Mouse (Mus musculus) heart, postnatal 10 days (tissue): Measurements from ENCODE around the gene Ikzf4. TPM values are rescaled to one million over a fixed set of nuclear protein-coding genes. Genes with fewer than 3 reads are reported as not detected.
A peak's percentile ranks its signal among the peaks of the same experiment; 100 is the strongest.
"Not testable (repeated sequence)": the region's sequence is repeated elsewhere in the genome, so short reads cannot be mapped to it uniquely, and the experiment has no call there.

Source experiments
- DNase-seq, 2 experiments: peaks; one replicate each; pipeline ENCODE4 v3.0.0; 2021
- intact Hi-C: fragments of 180-260 bp; cut with DNase I; formaldehyde crosslinking; loops from one replicate; pipeline ENCODE4 v1.15.1; 2025
- total RNA-seq, 2 experiments: library from RNA; stranded (reverse); gene quantifications; 2 replicates each; pipeline ENCODE4 v1.2.3; 2021

The Ikzf4 gene
- total RNA-seq, 2 experiments from 2014 or later: 1.8 to 2.0 TPM

GRCm38 (mm10) chr10:128614934-128615333 is 30.9 kb downstream of the Ikzf4 start:
- DNase-seq: no peak
- intact Hi-C loops: loop anchor here (5.0 kb wide), 2 partner anchors 48 to 57 kb away; partner anchors contain the start of genes Pa2g4 and Suox

GRCm38 (mm10) chr10:128613820-128614219 is 32.0 kb downstream of the Ikzf4 start:
- DNase-seq: not testable (repeated sequence)
- intact Hi-C loops: loop anchor here (5.0 kb wide), 2 partner anchors 47 to 58 kb away; partner anchors contain the start of genes Pa2g4 and Suox

- no peak for DNase-seq
- intact Hi-C loops: loop anchor here (5.0 kb wide), 2 partner anchors 46 to 59 kb away; partner anchors contain the start of genes Pa2g4 and Suox
Observed at GRCm38 (mm10) chr10:128613154-128613440, 32.7 kb downstream of the Ikzf4 start.

- intact Hi-C loops: loop anchor here (5.0 kb wide), 2 partner anchors 45 to 60 kb away; partner anchors contain the start of genes Pa2g4 and Suox
- DNase-seq: peak; percentile 81 to 90
Observed at GRCm38 (mm10) chr10:128612433-128613153, 33.2 kb downstream of the Ikzf4 start.

GRCm38 (mm10) chr10:128606483-128606882 is 39.3 kb downstream of the Ikzf4 start:
- intact Hi-C loops: no loop called here
- DNase-seq: no peak

GRCm38 (mm10) chr10:128602470-128603128 is 43.2 kb downstream of the Ikzf4 start:
- intact Hi-C loops: no loop called here
- no peak for DNase-seq

GRCm38 (mm10) chr10:128601499-128601898 is 44.3 kb downstream of the Ikzf4 start:
- DNase-seq: no peak
- intact Hi-C loops: no loop called here

- intact Hi-C loops: no loop called here
- no peak for DNase-seq
Observed at GRCm38 (mm10) chr10:128598476-128598875, 47.3 kb downstream of the Ikzf4 start.

- DNase-seq: no peak
- intact Hi-C loops: loop anchor here (5.0 kb wide), 1 partner anchor 35 kb away; no protein-coding TSS in a partner anchor
Observed at GRCm38 (mm10) chr10:128592797-128593196, 53.0 kb downstream of the Ikzf4 start.

GRCm38 (mm10) chr10:128591436-128591835 is 54.4 kb downstream of the Ikzf4 start:
- intact Hi-C loops: loop anchor here (5.0 kb wide), 1 partner anchor 34 kb away; no protein-coding TSS in a partner anchor
- DNase-seq: no peak

GRCm38 (mm10) chr10:128590193-128590690 is 55.5 kb downstream of the Ikzf4 start:
- DNase-seq: peak; percentile 52 to 67
- intact Hi-C loops: loop anchor here (5.0 kb wide), 1 partner anchor 33 kb away; no protein-coding TSS in a partner anchor

- peak; percentile 38 to 47 for DNase-seq
- intact Hi-C loops: loop anchor here (5.0 kb wide), 1 partner anchor 32 kb away; no protein-coding TSS in a partner anchor
Observed at GRCm38 (mm10) chr10:128589464-128590192, 56.2 kb downstream of the Ikzf4 start, which contains the start of gene Erbb3. Gene Erbb3 (minus strand): TSS chr10:128589652.

- DNase-seq: no peak
- intact Hi-C loops: no loop called here
Observed at GRCm38 (mm10) chr10:128588775-128589463, 56.9 kb downstream of the Ikzf4 start.

- intact Hi-C loops: no loop called here
- DNase-seq: no peak
Observed at GRCm38 (mm10) chr10:128588136-128588535, 57.7 kb downstream of the Ikzf4 start.

GRCm38 (mm10) chr10:128587697-128588096 is 58.1 kb downstream of the Ikzf4 start:
- intact Hi-C loops: no loop called here
- no peak for DNase-seq

- intact Hi-C loops: no loop called here
- DNase-seq: no peak
Observed at GRCm38 (mm10) chr10:128587120-128587519, 58.7 kb downstream of the Ikzf4 start.

- DNase-seq: no peak
- intact Hi-C loops: no loop called here
Observed at GRCm38 (mm10) chr10:128586546-128586945, 59.2 kb downstream of the Ikzf4 start.

- no peak for DNase-seq
- intact Hi-C loops: no loop called here
Observed at GRCm38 (mm10) chr10:128584386-128584785, 61.4 kb downstream of the Ikzf4 start.

- intact Hi-C loops: no loop called here
- DNase-seq: peak; percentile 79 to 83
Observed at GRCm38 (mm10) chr10:128583644-128584043, 62.1 kb downstream of the Ikzf4 start.
